Mouse (Mus musculus) inflammation-experienced regulatory T-cells, adult 6 months (primary cell): ENCODE data around the gene Ttbk1. TPM values are rescaled to one million over a fixed set of nuclear protein-coding genes. Genes with fewer than 3 reads are reported as not detected.

ENCODE experiments used
- ATAC-seq: one replicate; pipeline ENCODE4 v1.8.0; 2017
- polyA plus RNA-seq, 3 experiments: library from polyadenylated mRNA; unstranded; fragments of 100-300 nt; shearing (Covaris generic); gene quantifications; one replicate each; pipeline ENCODE4 v1.2.1; 2017

Gene Ttbk1
- polyA plus RNA-seq, 3 experiments from 2014 or later, result 0.57 to 1.2 (median 0.58) TPM

DNA sequence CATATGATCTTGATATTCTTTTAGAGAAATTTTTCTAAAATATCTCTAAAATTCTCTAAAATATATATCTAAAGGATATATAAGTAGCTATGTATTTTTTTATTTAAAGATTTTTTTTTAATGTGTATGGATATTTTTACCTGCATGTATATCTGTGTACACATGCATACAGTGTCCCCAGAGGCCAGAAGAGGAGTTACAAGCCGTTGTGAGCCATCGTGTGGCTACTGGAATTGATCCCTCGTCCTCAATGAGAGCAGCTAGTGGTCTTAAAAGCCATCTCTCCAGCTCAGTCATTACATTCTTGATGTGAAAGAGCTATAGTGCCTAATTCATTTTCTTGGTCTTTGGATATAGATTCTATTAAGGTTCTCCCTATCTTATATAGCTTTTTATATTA, 79.0 kb downstream of the Ttbk1 start:
- ATAC-seq, result no peak

DNA sequence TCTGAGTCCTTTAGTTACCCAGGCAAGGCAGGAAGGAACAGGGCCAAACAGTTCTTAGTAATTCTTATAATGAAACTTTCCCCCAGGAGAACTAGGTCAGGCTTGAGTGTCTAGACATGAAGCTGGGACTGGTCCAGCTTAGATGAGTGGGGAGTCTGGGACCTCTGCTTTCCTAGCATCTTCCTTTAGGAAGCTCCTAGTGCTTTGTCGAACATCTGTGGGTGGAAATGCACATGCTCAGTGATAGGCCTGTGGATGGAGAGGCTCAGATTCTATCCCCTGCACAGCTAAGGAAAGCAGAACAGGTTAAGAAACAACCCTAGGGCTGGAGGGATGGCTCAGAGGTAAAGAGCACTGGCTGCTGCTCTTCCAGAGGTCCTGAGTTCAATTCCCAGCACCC, 92.8 kb downstream of the Ttbk1 start:
- no peak for ATAC-seq

DNA sequence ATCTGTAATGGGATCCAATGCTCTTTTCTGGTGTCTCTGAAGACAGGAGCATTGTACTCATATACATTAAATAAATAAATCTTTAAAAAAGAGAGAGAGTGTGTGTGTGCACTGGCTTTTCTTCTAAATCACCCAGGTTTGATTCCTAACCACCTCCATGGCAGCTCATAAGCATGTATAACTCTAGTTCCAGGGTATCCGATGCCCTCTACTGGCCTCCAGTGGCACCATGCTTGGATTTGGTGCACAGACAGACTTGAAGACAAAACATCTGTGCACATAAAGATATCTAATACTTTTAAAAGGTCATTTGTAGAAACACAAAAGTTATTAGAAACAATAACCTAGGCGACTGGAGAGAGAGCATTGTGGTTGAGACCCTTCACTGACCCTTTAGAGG, 94.5 kb downstream of the Ttbk1 start:
- ATAC-seq, result peak; percentile 63

Other genes starting within 250 kb of the Ttbk1 start
- 100 to 1,000 TPM in 2 of 3 experiments, 10 to 100 TPM in 1; 76.3 to 119 (median 100) TPM for gene Polr1c, start 239.6 kb downstream of the Ttbk1 start, polyA plus RNA-seq
- 10 to 100 TPM; 44.2 to 58.7 (median 47.1) TPM for gene Yipf3, start 239.6 kb downstream of the Ttbk1 start, polyA plus RNA-seq
- gene Lrrc73, start 234.1 kb downstream of the Ttbk1 start, polyA plus RNA-seq, result under 1 TPM in 1 of 3 experiments, not detected in 2; 0.28 TPM
- 10 to 100 TPM; 16.2 to 20.0 (median 19.1) TPM for gene Tjap1, start 204.6 kb downstream of the Ttbk1 start, polyA plus RNA-seq
- gene Dlk2, start 190.3 kb downstream of the Ttbk1 start, polyA plus RNA-seq, result not detected
- 1 to 10 TPM; 1.8 to 3.9 (median 2.8) TPM for gene Abcc10, start 159.3 kb downstream of the Ttbk1 start, polyA plus RNA-seq
- gene Zfp318, start 103.9 kb downstream of the Ttbk1 start, polyA plus RNA-seq, result 1 to 10 TPM; 2.5 to 5.7 (median 3.9) TPM
- not detected for gene Crip3, start 58.7 kb downstream of the Ttbk1 start, polyA plus RNA-seq
- gene Slc22a7, start 49.2 kb downstream of the Ttbk1 start, polyA plus RNA-seq, result not detected
- 10 to 100 TPM in 1 of 3 experiments, 1 to 10 TPM in 2; 4.6 to 17.6 (median 6.8) TPM for gene Dnph1, start 9.0 kb upstream of the Ttbk1 start, polyA plus RNA-seq
- 1 to 10 TPM in 2 of 3 experiments, under 1 TPM in 1; 0.78 to 7.5 (median 3.1) TPM for gene Cul9, start 58.7 kb upstream of the Ttbk1 start, polyA plus RNA-seq
- gene Srf, start 68.5 kb upstream of the Ttbk1 start, polyA plus RNA-seq, result 10 to 100 TPM in 1 of 3 experiments, 1 to 10 TPM in 2; 4.8 to 15.7 (median 7.7) TPM
- not detected for gene Ptk7, start 141.8 kb upstream of the Ttbk1 start, polyA plus RNA-seq
- 10 to 100 TPM in 1 of 3 experiments, 1 to 10 TPM in 2; 7.6 to 10.1 (median 9.1) TPM for gene Klc4, start 158.3 kb upstream of the Ttbk1 start, polyA plus RNA-seq
- gene Mrpl2, start 158.6 kb upstream of the Ttbk1 start, polyA plus RNA-seq, result 10 to 100 TPM; 59.1 to 81.9 (median 60.2) TPM
- 1 to 10 TPM; 1.7 to 4.1 (median 2.5) TPM for gene Cul7, start 162.7 kb upstream of the Ttbk1 start, polyA plus RNA-seq
- gene Rrp36, start 186.7 kb upstream of the Ttbk1 start, polyA plus RNA-seq, result 10 to 100 TPM; 47.3 to 50.7 (median 47.7) TPM
- gene Mea1, start 191.1 kb upstream of the Ttbk1 start, polyA plus RNA-seq, result 100 to 1,000 TPM; 162 to 181 (median 163) TPM
- 10 to 100 TPM; 20.7 to 22.4 (median 21.7) TPM for gene Klhdc3, start 193.2 kb upstream of the Ttbk1 start, polyA plus RNA-seq
- gene Ppp2r5d, start 217.4 kb upstream of the Ttbk1 start, polyA plus RNA-seq, result 10 to 100 TPM; 23.2 to 25.5 (median 23.5) TPM
- 1 to 10 TPM; 3.1 to 4.8 (median 4.6) TPM for gene Pex6, start 223.8 kb upstream of the Ttbk1 start, polyA plus RNA-seq
- gene Gnmt, start 241.5 kb upstream of the Ttbk1 start, polyA plus RNA-seq, result 1 to 10 TPM in 1 of 3 experiments, under 1 TPM in 2; 0.40 to 2.3 (median 0.72) TPM